Mouse (Mus musculus) bone marrow, adult 2 months (tissue): ENCODE data around the gene Hk2.

Experiments used
- CTCF ChIP-seq: fragments of 200-500 bp; IDR thresholded peaks from 2 replicates; pipeline ENCODE4 v1.5.1; 2011; ENCODE audit warnings: low read length, control low read depth; ENCODE audit not compliant: control insufficient read depth, insufficient read depth
- POLR2A ChIP-seq: fragments of 200-500 bp; IDR thresholded peaks from 2 replicates; pipeline ENCODE4 v1.6.1; 2011; ENCODE audit warnings: low read depth, mild to moderate bottlenecking, control low read depth, low read length, borderline replicate concordance; ENCODE audit not compliant: control insufficient read depth

- TF ChIP-seq CTCF (no peak), POLR2A (no peak)
Measured at GRCm38 (mm10) chr6:82780369-82780768, 6.1 kb upstream of the Hk2 start.
